Mouse (Mus musculus) Patski (cell line): Measurements from ENCODE around the gene Gdf7. TPM values are rescaled to one million over a fixed set of nuclear protein-coding genes. Genes with fewer than 3 reads are reported as not detected.

Experiments
- ATAC-seq: fragments of 100-300 bp; one replicate; pipeline ENCODE4 v1.8.0; 2021
- CTCF ChIA-PET: fragments of 350-600 bp; sonication (Branson Sonifier 250); formaldehyde crosslinking; loops from one replicate; lab custom pipeline; 2022; ENCODE audit warnings: inconsistent platforms; lab: Charles Lee
- POLR2A ChIA-PET: fragments of 350-600 bp; sonication (Branson Sonifier 250); formaldehyde crosslinking; loops from one replicate; lab custom pipeline; 2022; ENCODE audit warnings: antibody characterized with exemption, inconsistent platforms; lab: Charles Lee
- DNase-seq: peaks from one replicate; pipeline ENCODE4 v3.0.0-alpha.2; 2011; ENCODE audit warnings: low read depth, low spot score
- H3K27me3 ChIP-seq: fragments of 371-371 bp; one replicate; pipeline ENCODE4 v1.5.1; 2021
- CTCF ChIP-seq: fragments of 100-300 bp; IDR thresholded peaks from one replicate; pipeline ENCODE4 v1.5.1; 2021
- in situ Hi-C: fragments of 300-500 bp; cut with MboI; formaldehyde crosslinking; loops from 3 replicates; pipeline ENCODE4 v1.11.1; 2018; ENCODE audit warnings: low pct_unique_long_range_greater_than_20kb, mixed read lengths
- polyA plus RNA-seq: library from polyadenylated mRNA; unstranded; gene quantifications from one replicate; pipeline ENCODE4 v1.2.3, GENCODE M21; 2021

Gene Gdf7
- polyA plus RNA-seq, 1 experiment from 2014 or later, result not detected

GRCm38 (mm10) chr12:8281225-8282017 is 20.3 kb downstream of the Gdf7 start:
- CTCF ChIA-PET, result no interaction called here

GRCm38 (mm10) chr12:8275424-8275823 is 26.3 kb downstream of the Gdf7 start:
- POLR2A ChIA-PET, result no interaction called here

More at GRCm38 (mm10) chr12:8281225-8282017, 20.3 kb downstream of the Gdf7 start:
- no peaks in the 10 kb centered on the region for H3K27me3 ChIP-seq
- POLR2A ChIA-PET, result no interaction called here
- ATAC-seq (no peak), DNase-seq (no peak)
- in situ Hi-C loops, result no loop called here
- TF ChIP-seq CTCF, result no peak

GRCm38 (mm10) chr12:8273471-8274171 is 28.1 kb downstream of the Gdf7 start:
- in situ Hi-C loops, result no loop called here
- TF ChIP-seq CTCF, result no peak
- ChIA-PET POLR2A (no interaction called here), CTCF (no interaction called here)
- ATAC-seq (no peak), DNase-seq (no peak)
- no peaks in the 10 kb centered on the region for H3K27me3 ChIP-seq

More at GRCm38 (mm10) chr12:8275424-8275823, 26.3 kb downstream of the Gdf7 start:
- CTCF ChIA-PET, result interaction anchor here (0.9 kb wide), 1 partner anchor 42 kb away, joined by 5 read pairs; no protein-coding TSS in a partner anchor
- no peaks in the 10 kb centered on the region for H3K27me3 ChIP-seq
- no peak for TF ChIP-seq CTCF
- DNase-seq, result no peak
- in situ Hi-C loops, result no loop called here
- no peak for ATAC-seq

DNA sequence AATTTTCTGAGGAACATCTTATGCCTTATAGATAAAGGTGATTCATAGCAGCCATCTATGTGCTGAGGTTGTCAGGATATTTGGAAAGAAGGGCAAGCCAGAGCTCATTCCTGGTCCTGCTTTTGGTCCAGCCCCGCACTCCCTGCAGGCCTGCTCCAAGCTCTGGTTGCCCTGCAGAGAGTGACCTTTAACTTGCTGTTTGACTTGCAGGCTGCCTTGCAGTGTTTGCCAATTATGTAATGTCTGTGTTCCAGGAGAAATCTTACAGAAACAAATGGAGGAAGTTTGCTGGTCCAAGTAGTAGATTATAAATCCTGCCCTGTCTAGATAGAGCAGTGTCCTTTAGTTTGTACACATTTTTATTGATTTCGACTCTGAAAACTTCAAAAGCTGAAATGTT is 30.3 kb downstream of the Gdf7 start:
- in situ Hi-C loops, result no loop called here
- ChIA-PET POLR2A (no interaction called here), CTCF (no interaction called here)
- no peak for ATAC-seq
- no peak for TF ChIP-seq CTCF
- no peak for DNase-seq
- H3K27me3 ChIP-seq, result no peaks in the 10 kb centered on the region

DNA sequence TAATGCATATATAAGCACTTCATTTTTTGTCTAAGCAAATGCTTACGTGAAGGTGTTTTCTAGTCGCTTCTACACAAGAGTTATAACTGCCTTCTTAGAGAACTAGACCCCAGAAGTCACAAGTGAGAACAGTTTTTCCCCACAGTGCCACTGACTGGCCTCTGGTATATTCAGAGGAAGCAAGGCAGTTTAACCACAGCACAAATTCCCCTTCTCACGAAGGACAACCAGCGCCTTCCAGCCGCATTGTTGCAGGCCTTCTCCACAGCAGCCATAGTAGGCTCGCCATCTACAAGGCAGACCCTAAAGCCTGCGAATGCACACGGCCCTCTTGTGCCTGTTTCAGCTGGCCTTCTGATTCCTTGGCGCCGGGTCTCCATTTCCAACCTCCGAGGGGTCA is 32.1 kb downstream of the Gdf7 start:
- ChIA-PET CTCF (no interaction called here), POLR2A (no interaction called here)
- DNase-seq (no peak), ATAC-seq (no peak)
- no peaks in the 10 kb centered on the region for H3K27me3 ChIP-seq
- in situ Hi-C loops, result no loop called here
- no peak for TF ChIP-seq CTCF

DNA sequence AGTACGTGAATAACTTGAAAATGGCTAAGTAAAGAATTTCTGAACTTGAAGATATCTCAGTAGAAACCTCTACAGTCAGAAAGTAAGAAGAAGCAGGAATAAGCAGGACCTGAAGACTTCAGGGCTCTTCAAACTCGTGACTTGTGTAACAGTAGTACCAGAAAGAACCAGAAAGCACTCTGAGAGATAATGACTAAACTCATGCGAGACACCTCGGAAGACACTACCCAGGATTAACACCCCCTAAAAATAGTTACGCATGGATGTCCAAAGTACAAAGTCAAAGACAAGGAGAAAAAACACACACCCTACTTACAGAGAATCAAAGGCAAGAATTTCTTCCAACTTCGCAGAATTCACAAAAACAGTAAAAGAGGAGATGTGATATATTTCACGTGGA is 35.4 kb downstream of the Gdf7 start:
- CTCF ChIA-PET, result no interaction called here
- no peak for TF ChIP-seq CTCF

DNA sequence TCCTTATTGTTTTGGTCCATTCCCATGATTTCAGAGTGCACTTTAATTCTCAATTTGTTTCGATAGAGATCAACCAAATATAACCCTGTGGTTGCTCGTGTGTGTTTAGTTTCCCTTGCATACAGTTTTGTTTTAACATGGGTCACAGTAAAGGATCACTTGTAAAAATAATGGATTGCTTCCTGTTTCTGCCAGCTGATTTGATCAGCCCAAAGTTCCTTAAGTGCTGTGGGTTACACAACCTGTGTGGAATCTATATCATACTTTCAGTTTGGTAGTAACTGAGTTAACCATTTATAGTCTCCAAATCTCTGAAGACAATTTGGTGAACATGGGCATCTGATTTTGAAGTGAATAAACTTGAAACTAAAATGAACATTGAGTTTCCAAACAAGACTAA is 41.5 kb downstream of the Gdf7 start:
- TF ChIP-seq CTCF, result no peak
- DNase-seq, result no peak

More for the DNA sequence above, 35.4 kb downstream of the Gdf7 start:
- DNase-seq (no peak), ATAC-seq (no peak)
- no peaks in the 10 kb centered on the region for H3K27me3 ChIP-seq
- in situ Hi-C loops, result no loop called here
- POLR2A ChIA-PET, result no interaction called here

More for the DNA sequence above, 41.5 kb downstream of the Gdf7 start:
- in situ Hi-C loops, result no loop called here
- H3K27me3 ChIP-seq, result no peaks in the 10 kb centered on the region
- POLR2A ChIA-PET, result no interaction called here
- CTCF ChIA-PET, result no interaction called here
- ATAC-seq, result no peak

Other genes with a start within 250 kb of the Gdf7 start
- gene Ldah, start 93.8 kb downstream of the Gdf7 start, polyA plus RNA-seq, result 33.1 TPM
- gene Hs1bp3, start 11.5 kb upstream of the Gdf7 start, polyA plus RNA-seq, result 34.4 TPM
- 217 TPM for gene Rhob, start 198.1 kb upstream of the Gdf7 start, polyA plus RNA-seq